Mouse (Mus musculus) stomach, postnatal 0 days (tissue): ENCODE data around the gene Cfap97d1.

Experiments used
- CTCF ChIP-seq: IDR thresholded peaks from 2 replicates; pipeline ENCODE4 v1.5.1; 2016; ENCODE audit warnings: antibody characterized with exemption, low read depth, mild to moderate bottlenecking, moderate library complexity
- EP300 ChIP-seq: optimal IDR thresholded peaks from 2 replicates; pipeline ENCODE3; 2016; ENCODE audit warnings: antibody characterized with exemption

DNA sequence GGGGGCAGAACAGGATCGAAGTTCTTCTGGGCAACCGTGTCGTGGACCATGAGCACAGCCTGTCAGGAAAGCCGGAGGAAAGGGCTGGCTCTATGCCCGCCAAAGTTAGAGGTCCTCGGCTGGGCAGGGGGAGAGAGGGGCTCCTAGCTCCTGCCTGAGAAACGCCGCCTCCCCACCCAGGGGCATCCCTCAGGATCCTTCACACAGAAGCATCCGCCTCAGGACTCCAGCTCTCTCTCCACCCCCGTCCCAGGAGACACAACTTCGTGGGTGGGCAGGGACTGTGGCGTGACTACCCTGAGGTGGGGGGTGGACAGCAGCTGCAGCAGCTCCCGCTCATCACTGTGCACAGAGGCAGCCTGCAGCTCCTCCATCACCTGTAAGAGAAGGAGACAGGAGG is 39.3 kb downstream of the Cfap97d1 start:
- no peak for TF ChIP-seq CTCF
- no peak for TF ChIP-seq EP300
